Mouse (Mus musculus): ENCODE results near the gene B4galnt1. TPM values are rescaled to one million over a fixed set of nuclear protein-coding genes. Genes with fewer than 3 reads are reported as not detected.

B4galnt1 gene
- polyA plus RNA-seq, 1 experiment from 2014 or later, result 8.7 TPM

- 2% methylated on average over 41 of the region's 41 CpGs for WGBS
- peak overlapping the region; percentile 26 for H3K4me3 ChIP-seq (ENCODE audit: low read length)
- peaks cover 24% of the 10 kb centered on the region for H3K4me1 ChIP-seq (ENCODE audit: control insufficient read depth, insufficient read depth, low read length)
- no peak for ATAC-seq (ENCODE audit: low FRiP score, low TSS enrichment)
- peaks cover 2% of the 10 kb centered on the region; the same call in 1 of the 2 replicates for H3K36me3 ChIP-seq (ENCODE audit: control insufficient read depth, insufficient read depth, low read length)
- peaks cover 33% of the 10 kb centered on the region for H3K27me3 ChIP-seq (ENCODE audit: control insufficient read depth, insufficient read depth, low read length)
- H3K4me2 ChIP-seq (replicated peaks; ENCODE audit: low read depth, low read length), result peak overlapping the region; percentile 45
- no peak overlapping the region for H3K9ac ChIP-seq (ENCODE audit: low read depth, low read length)
- no peaks in the 10 kb centered on the region for H3K9me3 ChIP-seq (ENCODE audit: control insufficient read depth, low read length)
- H3K27ac ChIP-seq (ENCODE audit: low read depth, low read length), result no peak overlapping the region
These were observed 13.4 kb downstream of the B4galnt1 start for GRCm38 (mm10) chr10:127178286-127179027.

GRCm38 (mm10) chr10:127179871-127180694 lies 15.1 kb downstream of the B4galnt1 start, which contains the start of gene Slc26a10:
Gene Slc26a10, minus strand, starts transcription at chr10:127180645.
- 0 out of 2 replicates have a peak, but pooled peaks have one; percentile 24 for ATAC-seq (ENCODE audit: low FRiP score, low TSS enrichment)
- Histone ChIP-seq H3K9me3 (ENCODE audit: control insufficient read depth, low read length) (no peaks in the 10 kb centered on the region), H3K27ac (ENCODE audit: low read depth, low read length) (no peak within 1 kb of the TSS), H3K4me2 (replicated peaks; ENCODE audit: low read depth, low read length) (peak within 1 kb of the TSS; percentile 35), H3K4me1 (ENCODE audit: control insufficient read depth, insufficient read depth, low read length) (peaks cover 33% of the 10 kb centered on the region), H3K4me3 (ENCODE audit: low read length) (peak within 1 kb of the TSS; percentile 17; the same call in 1 of the 2 replicates), H3K9ac (ENCODE audit: low read depth, low read length) (no peak within 1 kb of the TSS), H3K27me3 (ENCODE audit: control insufficient read depth, insufficient read depth, low read length) (peaks cover 33% of the 10 kb centered on the region), H3K36me3 (ENCODE audit: control insufficient read depth, insufficient read depth, low read length) (peaks cover 4% of the 10 kb centered on the region; the same call in 1 of the 2 replicates)
- WGBS, result 2% methylated on average over 34 of the region's 34 CpGs

GRCm38 (mm10) chr10:127180695-127181047 lies 15.6 kb downstream of the B4galnt1 start:
- WGBS, result 15% methylated on average over 3 of the region's 3 CpGs
- Histone ChIP-seq H3K27ac (ENCODE audit: low read depth, low read length) (no peak overlapping the region), H3K9ac (ENCODE audit: low read depth, low read length) (no peak overlapping the region), H3K4me2 (replicated peaks; ENCODE audit: low read depth, low read length) (peak overlapping the region; percentile 35; the same call in 1 of the 2 replicates), H3K27me3 (ENCODE audit: control insufficient read depth, insufficient read depth, low read length) (peaks cover 33% of the 10 kb centered on the region), H3K4me3 (ENCODE audit: low read length) (no peak overlapping the region), H3K9me3 (ENCODE audit: control insufficient read depth, low read length) (no peaks in the 10 kb centered on the region), H3K36me3 (ENCODE audit: control insufficient read depth, insufficient read depth, low read length) (peaks cover 9% of the 10 kb centered on the region; the same call in 1 of the 2 replicates), H3K4me1 (ENCODE audit: control insufficient read depth, insufficient read depth, low read length) (peaks cover 33% of the 10 kb centered on the region)
- ATAC-seq (ENCODE audit: low FRiP score, low TSS enrichment), result no peak

- no peaks in the 10 kb centered on the region for H3K9me3 ChIP-seq (ENCODE audit: control insufficient read depth, low read length)
- peaks cover 12% of the 10 kb centered on the region; the same call in 1 of the 2 replicates for H3K36me3 ChIP-seq (ENCODE audit: control insufficient read depth, insufficient read depth, low read length)
- no peak overlapping the region for H3K9ac ChIP-seq (ENCODE audit: low read depth, low read length)
- peaks cover 33% of the 10 kb centered on the region for H3K4me1 ChIP-seq (ENCODE audit: control insufficient read depth, insufficient read depth, low read length)
- H3K4me3 ChIP-seq (ENCODE audit: low read length), result no peak overlapping the region
- no peak overlapping the region for H3K27ac ChIP-seq (ENCODE audit: low read depth, low read length)
- 82% methylated on average over 6 of the region's 6 CpGs for WGBS
- ATAC-seq (ENCODE audit: low FRiP score, low TSS enrichment), result no peak
- H3K27me3 ChIP-seq (ENCODE audit: control insufficient read depth, insufficient read depth, low read length), result peaks cover 33% of the 10 kb centered on the region
- no peak overlapping the region for H3K4me2 ChIP-seq (replicated peaks; ENCODE audit: low read depth, low read length)
These were observed 16.5 kb downstream of the B4galnt1 start for GRCm38 (mm10) chr10:127181566-127181965.

GRCm38 (mm10) chr10:127182624-127183023 lies 17.6 kb downstream of the B4galnt1 start:
- no peak overlapping the region for H3K4me2 ChIP-seq (replicated peaks; ENCODE audit: low read depth, low read length)
- no peak for ATAC-seq (ENCODE audit: low FRiP score, low TSS enrichment)
- no peak overlapping the region for H3K9ac ChIP-seq (ENCODE audit: low read depth, low read length)
- H3K4me3 ChIP-seq (ENCODE audit: low read length), result no peak overlapping the region
- H3K27me3 ChIP-seq (ENCODE audit: control insufficient read depth, insufficient read depth, low read length), result peaks cover 29% of the 10 kb centered on the region
- 94% methylated on average over 4 of the region's 4 CpGs for WGBS
- peaks cover 12% of the 10 kb centered on the region; the same call in 1 of the 2 replicates for H3K36me3 ChIP-seq (ENCODE audit: control insufficient read depth, insufficient read depth, low read length)
- H3K9me3 ChIP-seq (ENCODE audit: control insufficient read depth, low read length), result no peaks in the 10 kb centered on the region
- H3K27ac ChIP-seq (ENCODE audit: low read depth, low read length), result no peak overlapping the region
- peaks cover 33% of the 10 kb centered on the region for H3K4me1 ChIP-seq (ENCODE audit: control insufficient read depth, insufficient read depth, low read length)

- Histone ChIP-seq H3K27me3 (ENCODE audit: control insufficient read depth, insufficient read depth, low read length) (peaks cover 18% of the 10 kb centered on the region), H3K9ac (ENCODE audit: low read depth, low read length) (0 out of 2 replicates have a peak overlapping the region, but pooled peaks have one; percentile 18), H3K4me3 (ENCODE audit: low read length) (peak overlapping the region; percentile 7), H3K4me2 (replicated peaks; ENCODE audit: low read depth, low read length) (peak overlapping the region; percentile 31), H3K9me3 (ENCODE audit: control insufficient read depth, low read length) (no peaks in the 10 kb centered on the region), H3K4me1 (ENCODE audit: control insufficient read depth, insufficient read depth, low read length) (peaks cover 23% of the 10 kb centered on the region), H3K36me3 (ENCODE audit: control insufficient read depth, insufficient read depth, low read length) (peaks cover 12% of the 10 kb centered on the region; the same call in 1 of the 2 replicates), H3K27ac (ENCODE audit: low read depth, low read length) (no peak overlapping the region)
- no peak for ATAC-seq (ENCODE audit: low FRiP score, low TSS enrichment)
- WGBS, result 17% methylated on average over 20 of the region's 20 CpGs
These were observed 18.7 kb downstream of the B4galnt1 start for GRCm38 (mm10) chr10:127183759-127184158.

- H3K4me3 ChIP-seq (ENCODE audit: low read length), result no peak overlapping the region
- no peaks in the 10 kb centered on the region for H3K9me3 ChIP-seq (ENCODE audit: control insufficient read depth, low read length)
- H3K27me3 ChIP-seq (ENCODE audit: control insufficient read depth, insufficient read depth, low read length), result peaks cover 6% of the 10 kb centered on the region; the same call in 1 of the 2 replicates
- WGBS, result 72% methylated on average over 9 of the region's 9 CpGs
- ATAC-seq (ENCODE audit: low FRiP score, low TSS enrichment), result no peak
- H3K36me3 ChIP-seq (ENCODE audit: control insufficient read depth, insufficient read depth, low read length), result peaks cover 12% of the 10 kb centered on the region; the same call in 1 of the 2 replicates
- no peak overlapping the region for H3K4me2 ChIP-seq (replicated peaks; ENCODE audit: low read depth, low read length)
- no peak overlapping the region for H3K9ac ChIP-seq (ENCODE audit: low read depth, low read length)
- H3K27ac ChIP-seq (ENCODE audit: low read depth, low read length), result no peak overlapping the region
- peaks cover 27% of the 10 kb centered on the region for H3K4me1 ChIP-seq (ENCODE audit: control insufficient read depth, insufficient read depth, low read length)
These were observed 20.1 kb downstream of the B4galnt1 start for GRCm38 (mm10) chr10:127185101-127185500.

- peaks cover 12% of the 10 kb centered on the region; the same call in 1 of the 2 replicates for H3K36me3 ChIP-seq (ENCODE audit: control insufficient read depth, insufficient read depth, low read length)
- no peak overlapping the region for H3K27ac ChIP-seq (ENCODE audit: low read depth, low read length)
- H3K4me1 ChIP-seq (ENCODE audit: control insufficient read depth, insufficient read depth, low read length), result peaks cover 27% of the 10 kb centered on the region
- no peak overlapping the region for H3K9ac ChIP-seq (ENCODE audit: low read depth, low read length)
- no peak for ATAC-seq (ENCODE audit: low FRiP score, low TSS enrichment)
- WGBS, result 83% methylated on average over 15 of the region's 15 CpGs
- no peak overlapping the region for H3K4me3 ChIP-seq (ENCODE audit: low read length)
- no peaks in the 10 kb centered on the region for H3K9me3 ChIP-seq (ENCODE audit: control insufficient read depth, low read length)
- H3K4me2 ChIP-seq (replicated peaks; ENCODE audit: low read depth, low read length), result no peak overlapping the region
- peaks cover 6% of the 10 kb centered on the region; the same call in 1 of the 2 replicates for H3K27me3 ChIP-seq (ENCODE audit: control insufficient read depth, insufficient read depth, low read length)
These were observed 20.5 kb downstream of the B4galnt1 start for GRCm38 (mm10) chr10:127185506-127185905.

All from kidney, embryonic 14.5 days (tissue).